Mouse (Mus musculus) ES-E14 (cell line): ENCODE measurements around the gene P2rx1. TPM values are rescaled to one million over a fixed set of nuclear protein-coding genes. Genes with fewer than 3 reads are reported as not detected.
A peak's percentile ranks its signal among the peaks of the same experiment; 100 is the strongest.

Source experiments
- DNase-seq: peaks from one replicate; pipeline ENCODE4 v3.0.0-alpha.2; 2013; ENCODE audit warnings: low read depth, low spot score
- H3K27ac ChIP-seq: 2 replicates; pipeline ENCODE4 v1.5.1; 2012; ENCODE audit warnings: low read depth, mild to moderate bottlenecking, low read length, moderate library complexity, mixed read lengths; ENCODE audit not compliant: poor library complexity, insufficient read depth, severe bottlenecking
- H3K36me3 ChIP-seq: 2 replicates; pipeline ENCODE4 v1.6.1; 2012; ENCODE audit warnings: mild to moderate bottlenecking, low read length, moderate library complexity, mixed read lengths; ENCODE audit not compliant: control insufficient read depth, poor library complexity, insufficient read depth, severe bottlenecking
- H3K4me1 ChIP-seq, 2 experiments: fragments of 150-350 bp in 1 of 2; sonication (generic) in 1 of 2; 2 replicates each; pipeline ENCODE4 v1.6.1; 2012; ENCODE audit warnings: low read length in 2 of 2, mild to moderate bottlenecking in 1 of 2, mixed read lengths in 1 of 2; ENCODE audit not compliant: control insufficient read depth in 2 of 2, insufficient read depth in 2 of 2, poor library complexity in 1 of 2
- H3K4me3 ChIP-seq, 2 experiments: fragments of 150-350 bp in 1 of 2; sonication (generic) in 1 of 2; 2 replicates each; pipeline ENCODE4 v1.5.1; 2012; ENCODE audit warnings: low read length in 2 of 2, low read depth in 1 of 2, mild to moderate bottlenecking in 1 of 2, mixed read lengths in 1 of 2; ENCODE audit not compliant: insufficient read depth in 1 of 2, poor library complexity in 1 of 2, severe bottlenecking in 1 of 2
- H3K9ac ChIP-seq: 2 replicates; pipeline ENCODE4 v1.6.1; 2012; ENCODE audit warnings: low read depth, mild to moderate bottlenecking, low read length, mixed read lengths; ENCODE audit not compliant: poor library complexity, insufficient read depth, severe bottlenecking
- H3K9me3 ChIP-seq: fragments of 150-350 bp; sonication (generic); 2 replicates; pipeline ENCODE4 v1.6.1; 2012; ENCODE audit warnings: low read depth, mild to moderate bottlenecking, low read length; ENCODE audit not compliant: control insufficient read depth, insufficient read depth
- CHD2 ChIP-seq: IDR thresholded peaks from 2 replicates; pipeline ENCODE4 v1.6.1; 2014; ENCODE audit warnings: mild to moderate bottlenecking, low read depth, low read length, inconsistent platforms
- HCFC1 ChIP-seq: IDR thresholded peaks from 2 replicates; pipeline ENCODE4 v1.6.1; 2012; ENCODE audit warnings: low read length, inconsistent platforms, borderline replicate concordance; ENCODE audit not compliant: insufficient read depth
- MAFK ChIP-seq: IDR thresholded peaks from 2 replicates; pipeline ENCODE4 v1.6.1; 2014; ENCODE audit warnings: mild to moderate bottlenecking, low read depth, low read length, inconsistent platforms; ENCODE audit not compliant: insufficient read depth
- ZC3H11A ChIP-seq: IDR thresholded peaks from 2 replicates; pipeline ENCODE4 v1.6.1; 2012; ENCODE audit warnings: low read depth, mild to moderate bottlenecking, inconsistent platforms, low read length, borderline replicate concordance
- ZNF384 ChIP-seq: IDR thresholded peaks from 2 replicates; pipeline ENCODE4 v1.6.1; 2012; ENCODE audit warnings: low read depth, low read length, inconsistent platforms
- in situ Hi-C, 2 experiments: fragments of 600-800 bp; cut with MboI; formaldehyde crosslinking; loops; one replicate each; pipeline ENCODE4 v1.15.1; 2025; ENCODE audit warnings: low sequenced_read_pairs in 2 of 2, inconsistent platforms in 1 of 2; ENCODE audit not compliant: unreplicated experiment in 2 of 2
- total RNA-seq: library from RNA; depleted of rRNA; stranded (reverse); fragments of 300-350 nt; gene quantifications from 2 replicates; pipeline ENCODE4 v1.2.3, GENCODE M21; 2012

P2rx1 gene
- total RNA-seq, 1 experiment, result 0.36 TPM

GRCm38 (mm10) chr11:72959924-72960679 is 38.8 kb upstream of the P2rx1 start:
- Histone ChIP-seq H3K4me3 (peak overlapping the region; percentile 71 to 73), H3K4me1 (peaks cover 4 to 7% of the 10 kb centered on the region in 2 experiments; a peak in 3 of 4 replicates), H3K27ac (no peak overlapping the region), H3K9me3 (no peaks in the 10 kb centered on the region), H3K9ac (no peak overlapping the region), H3K36me3 (no peaks in the 10 kb centered on the region)
- DNase-seq, result no peak
- TF ChIP-seq ZNF384, result no peak
- TF ChIP-seq MAFK, result no peak
- no peak for TF ChIP-seq CHD2
- no peak for TF ChIP-seq HCFC1
- no peak for TF ChIP-seq ZC3H11A
- in situ Hi-C loops, result no loop called here

GRCm38 (mm10) chr11:72960723-72961071 is 38.2 kb upstream of the P2rx1 start:
- no peak for DNase-seq
- in situ Hi-C loops, result no loop called here
- Histone ChIP-seq H3K36me3 (no peaks in the 10 kb centered on the region), H3K4me1 (peaks cover 4 to 9% of the 10 kb centered on the region in 2 experiments; a peak in 3 of 4 replicates), H3K4me3 (peak overlapping the region; percentile 71 to 73), H3K27ac (no peak overlapping the region), H3K9ac (no peak overlapping the region), H3K9me3 (no peaks in the 10 kb centered on the region)
- TF ChIP-seq HCFC1, result no peak
- TF ChIP-seq MAFK, result no peak
- no peak for TF ChIP-seq ZC3H11A
- TF ChIP-seq ZNF384, result no peak
- TF ChIP-seq CHD2, result no peak

GRCm38 (mm10) chr11:72961072-72961980 is 37.6 kb upstream of the P2rx1 start, which contains the start of gene Atp2a3:
TSS of gene Atp2a3 (plus strand) at chr11:72961169.
- DNase-seq, result no peak
- Histone ChIP-seq H3K36me3 (no peaks in the 10 kb centered on the region), H3K4me1 (peaks cover 4 to 12% of the 10 kb centered on the region in 2 experiments; a peak in 3 of 4 replicates), H3K9me3 (no peaks in the 10 kb centered on the region), H3K27ac (no peak within 1 kb of the TSS), H3K4me3 (peak within 1 kb of the TSS; percentile 71 to 73), H3K9ac (peak within 1 kb of the TSS; percentile 19)
- in situ Hi-C loops, result no loop called here
- TF ChIP-seq MAFK, result no peak
- no peak for TF ChIP-seq ZC3H11A
- no peak for TF ChIP-seq ZNF384
- no peak for TF ChIP-seq CHD2
- TF ChIP-seq HCFC1, result no peak

GRCm38 (mm10) chr11:72962378-72962777 is 36.5 kb upstream of the P2rx1 start:
- Histone ChIP-seq H3K4me1 (peaks cover 4 to 12% of the 10 kb centered on the region in 2 experiments; a peak in 3 of 4 replicates), H3K9me3 (no peaks in the 10 kb centered on the region), H3K27ac (no peak overlapping the region), H3K36me3 (no peaks in the 10 kb centered on the region), H3K9ac (no peak overlapping the region), H3K4me3 (no peak overlapping the region)
- no peak for DNase-seq
- TF ChIP-seq CHD2 (no peak), MAFK (no peak), ZC3H11A (no peak), HCFC1 (no peak), ZNF384 (no peak)
- in situ Hi-C loops, result no loop called here
